Mouse (Mus musculus): ENCODE measurements around the gene Gm28576. TPM values are rescaled to one million over a fixed set of nuclear protein-coding genes. Genes with fewer than 3 reads are reported as not detected.
"Not testable (repeated sequence)": the region's sequence is repeated elsewhere in the genome, so short reads cannot be mapped to it uniquely, and the experiment has no call there.

The Gm28576 gene
- polyA plus RNA-seq (2016; fragmentation: Nextera tagmentation; extraction: Ambion mirVana) = not detected in 2 replicates

DNA sequence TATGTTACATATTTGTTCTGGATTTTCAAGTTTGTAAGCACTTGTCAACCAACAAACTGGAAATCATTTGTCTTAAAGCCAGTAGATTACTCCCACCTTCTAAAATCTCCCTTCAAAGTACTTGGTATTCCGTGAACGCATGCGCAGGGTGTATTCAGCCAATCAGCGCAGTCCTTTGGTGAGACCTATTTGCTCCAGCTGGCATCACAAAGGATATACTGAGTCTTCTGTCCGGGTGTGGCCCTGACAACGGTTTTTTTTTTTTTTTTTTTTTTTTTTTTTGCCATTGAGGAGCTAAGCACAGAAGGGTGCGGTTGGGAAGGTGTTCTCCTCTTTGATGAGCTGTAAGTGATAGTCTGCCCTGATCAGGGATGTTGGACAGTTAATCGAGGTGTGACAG, at the start of gene Gm28576:
Gene Gm28576 (plus strand): TSS at position 301 of the 400 bp plus-strand sequence.
- H3K27me3 ChIP-seq (replicated peaks); H3K27ac ChIP-seq; ATAC-seq (ENCODE audit: low FRiP score, low read depth); H3K9me3 ChIP-seq; H3K4me2 ChIP-seq (replicated peaks); H3K4me3 ChIP-seq; H3K36me3 ChIP-seq; H3K9ac ChIP-seq; H3K4me1 ChIP-seq: not testable (repeated sequence)
- no CpG with 5 or more reads among the region's 8 CpGs for WGBS

Other genes starting within 250 kb of the Gm28576 start
- not detected in 2 replicates for gene Gm20826, start 84.5 kb upstream of the Gm28576 start, polyA plus RNA-seq (2016; fragmentation: Nextera tagmentation; extraction: Ambion mirVana)